Comparison of ENCODE assay signal across 23 mouse cellular contexts in genomic region chr19:34650997-34651396, GRCm38 (mm10). TPM values are rescaled to one million over a fixed set of nuclear protein-coding genes. Genes with fewer than 3 reads are reported as not detected.
"Had no signal": no experiment of that assay in that cellular context is flagged by ENCODE, and none has a peak within 500 bp of the region (broad histone marks: within the 10 kb centered on the region; RNA-seq: fewer than 3 reads in every experiment).

No protein-coding gene starts in this region.

- ATAC-seq: intestine, embryonic 15.5 days; lung, postnatal 0 days; midbrain, embryonic 13.5 days; midbrain, embryonic 16.5 days had no signal

- H3K27me3 ChIP-seq: intestine, embryonic 15.5 days; kidney, embryonic 15.5 days; limb, embryonic 12.5 days; limb, embryonic 15.5 days; liver, embryonic 15.5 days; midbrain, embryonic 13.5 days; neural tube, embryonic 13.5 days; stomach, embryonic 15.5 days had no signal

- H3K4me2 ChIP-seq: intestine, embryonic 15.5 days; kidney, embryonic 15.5 days; limb, embryonic 12.5 days; limb, embryonic 15.5 days; liver, embryonic 15.5 days; lung, embryonic 14.5 days; midbrain, embryonic 13.5 days; neural tube, embryonic 13.5 days; stomach, embryonic 15.5 days had no signal

- DNase-seq: kidney, adult 11 months; kidney, adult 8-10 months; kidney, postnatal 10 days; kidney, postnatal 36 days; left cerebral cortex, postnatal 4 days; lung, embryonic 14.5 days; retina, postnatal 1 day; right cerebral cortex, postnatal 25 days; spleen, adult 18-20 months; thymus, postnatal 25 days had no signal

- H3K4me3 ChIP-seq: intestine, embryonic 15.5 days; kidney, embryonic 15.5 days; limb, embryonic 12.5 days; limb, embryonic 15.5 days; liver, embryonic 15.5 days; midbrain, embryonic 10.5 days; midbrain, embryonic 13.5 days; myocyte; neural tube, embryonic 13.5 days; stomach, embryonic 15.5 days had no signal

- H3K36me3 ChIP-seq: intestine, embryonic 15.5 days; kidney, embryonic 15.5 days; limb, embryonic 12.5 days; limb, embryonic 15.5 days; liver, embryonic 15.5 days; midbrain, embryonic 10.5 days; midbrain, embryonic 13.5 days; neural tube, embryonic 13.5 days; stomach, embryonic 15.5 days had no signal

- H3K4me1 ChIP-seq: intestine, embryonic 15.5 days; kidney, embryonic 15.5 days; limb, embryonic 12.5 days; limb, embryonic 15.5 days; midbrain, embryonic 10.5 days; midbrain, embryonic 13.5 days; neural tube, embryonic 13.5 days; stomach, embryonic 15.5 days had no signal

- H3K9me3 ChIP-seq: intestine, embryonic 15.5 days; kidney, embryonic 15.5 days; limb, embryonic 12.5 days; limb, embryonic 15.5 days; liver, embryonic 15.5 days; midbrain, embryonic 10.5 days; midbrain, embryonic 13.5 days; neural tube, embryonic 13.5 days; stomach, embryonic 15.5 days had no signal

- H3K9ac ChIP-seq: intestine, embryonic 15.5 days; kidney, embryonic 15.5 days; limb, embryonic 12.5 days; limb, embryonic 15.5 days; liver, embryonic 15.5 days; lung, embryonic 14.5 days; midbrain, embryonic 13.5 days; neural tube, embryonic 13.5 days; stomach, embryonic 15.5 days had no signal

- H3K27ac ChIP-seq: intestine, embryonic 15.5 days; kidney, embryonic 15.5 days; limb, embryonic 12.5 days; limb, embryonic 15.5 days; liver, embryonic 15.5 days; macrophage; midbrain, embryonic 10.5 days; midbrain, embryonic 13.5 days; neural tube, embryonic 13.5 days; stomach, embryonic 15.5 days had no signal

RNA-seq across cellular contexts. Expression of gene Ifit1, which starts 10.3 kb away (rescaled TPM):
- polyA plus RNA-seq: lung, embryonic 14.5 days; midbrain, embryonic 10.5 days had no signal

RNA-seq across cellular contexts. Expression of gene Ifit3b, which starts 43.2 kb away (rescaled TPM):
- polyA plus RNA-seq: lung, embryonic 14.5 days; midbrain, embryonic 10.5 days had no signal

RNA-seq across cellular contexts. Expression of gene Ifit1bl1, which starts 49.2 kb away (rescaled TPM):
- polyA plus RNA-seq: midbrain, embryonic 10.5 days had no signal
